Mouse (Mus musculus) liver, postnatal 0 days (tissue): ENCODE measurements around the gene Nedd4.

Source experiments
- CTCF ChIP-seq: sonication (generic); IDR thresholded peaks from 2 replicates; pipeline ENCODE4 v1.5.1; 2016; ENCODE audit warnings: antibody characterized with exemption, low read depth
- EP300 ChIP-seq: IDR thresholded peaks from 2 replicates; pipeline ENCODE4 v1.6.1; 2016; ENCODE audit warnings: antibody characterized with exemption, low read depth, mild to moderate bottlenecking

DNA sequence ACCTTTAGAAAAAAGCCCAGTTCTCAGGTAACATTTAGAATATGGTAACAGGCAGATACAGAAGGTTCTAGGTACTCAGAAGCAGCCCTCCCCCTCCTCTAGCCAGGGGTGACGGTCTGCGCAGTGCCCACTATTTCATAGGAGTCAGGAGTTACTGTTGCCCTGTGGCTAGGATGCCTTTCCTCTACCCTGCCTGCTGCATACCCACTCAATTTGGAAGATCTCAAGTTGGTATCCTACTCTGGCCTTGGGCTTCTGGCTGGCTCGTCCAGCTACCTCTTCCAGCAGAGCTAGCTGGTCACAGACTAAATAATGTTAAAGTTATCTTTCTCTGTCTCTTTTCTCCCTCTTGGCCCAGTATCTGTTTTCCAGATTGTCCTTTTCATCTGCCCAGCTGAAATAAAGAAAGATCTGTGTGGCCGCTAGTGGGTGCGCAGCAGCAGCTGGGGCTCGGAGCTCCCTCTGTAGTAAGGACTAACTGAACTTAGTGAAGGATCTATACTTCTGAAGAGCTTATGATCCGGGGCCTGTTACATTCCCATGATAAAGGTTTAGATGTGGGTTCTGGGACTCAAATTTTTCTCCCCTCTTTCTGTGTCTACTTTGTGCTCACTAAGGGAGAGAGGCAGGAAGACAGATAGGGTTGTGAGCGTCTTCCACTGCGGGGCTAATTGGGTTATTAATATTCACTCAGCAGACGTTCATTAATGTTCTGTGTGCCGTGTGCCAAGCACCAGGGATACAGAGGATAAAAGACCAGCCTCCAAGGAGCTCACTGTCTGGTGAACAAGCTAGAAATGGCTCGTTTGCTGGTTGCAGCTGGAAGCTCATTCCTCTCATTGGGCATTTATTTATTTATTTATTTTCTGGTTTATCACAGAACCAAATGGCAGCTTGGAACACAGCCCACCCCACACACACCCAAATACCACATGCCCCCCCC is 2.5 kb downstream of the Nedd4 start:
- TF ChIP-seq CTCF: no peak; the same call in 1 of the 2 replicates
- no peak for TF ChIP-seq EP300
